Mouse (Mus musculus) bone marrow macrophage, adult 2 months (primary cell): Measurements from ENCODE around the gene Wdr61.

Experiments used
- CTCF ChIP-seq: IDR thresholded peaks from 2 replicates; pipeline ENCODE4 v1.5.1; 2012; ENCODE audit warnings: low read depth, mild to moderate bottlenecking, low read length, moderate library complexity
- POLR2A ChIP-seq: IDR thresholded peaks from 2 replicates; pipeline ENCODE4 v1.6.1; 2012; ENCODE audit warnings: mild to moderate bottlenecking, low read depth, low read length, borderline replicate concordance

- TF ChIP-seq POLR2A (no peak), CTCF (no peak)
These were observed 62.4 kb downstream of the Wdr61 start for GRCm38 (mm10) chr9:54671962-54672361.
